Mouse (Mus musculus): Measurements from ENCODE around the gene Taf1b. TPM values are rescaled to one million over a fixed set of nuclear protein-coding genes. Genes with fewer than 3 reads are reported as not detected.

Taf1b gene
- total and polyA plus RNA-seq, 3 experiments: 26.4 to 28.1 TPM; not detected in 1

GRCm38 (mm10) chr12:24473221-24473620, 24.9 kb upstream of the Taf1b start:
- H3K27ac ChIP-seq (ENCODE audit: control insufficient read depth, low read depth, low read length): no peak overlapping the region
- H3K36me3 ChIP-seq (ENCODE audit: control insufficient read depth in 1 of 2, insufficient read depth in 2 of 2, low read length in 2 of 2): no peaks in the 10 kb centered on the region
- peaks cover 0 to 2% of the 10 kb centered on the region in 2 experiments; a peak in 1 of 4 replicates for H3K27me3 ChIP-seq (ENCODE audit: control insufficient read depth in 1 of 2, insufficient read depth in 2 of 2, low read length in 2 of 2)
- TF ChIP-seq UBTF (IDR thresholded peaks at IDR 0.05; ENCODE audit: borderline replicate concordance, insufficient read depth, low read depth, low read length) (no peak), NELFE (IDR thresholded peaks at IDR 0.05; ENCODE audit: low read depth, low read length) (no peak), TCF12 (IDR thresholded peaks at IDR 0.05; ENCODE audit: low read depth, low read length) (no peak), POLR2AphosphoS5 (IDR thresholded peaks at IDR 0.05; ENCODE audit: borderline replicate concordance, low read depth, low read length) (no peak), ZMIZ1 (IDR thresholded peaks at IDR 0.05; ENCODE audit: low read depth, low read length) (no peak), HCFC1 (IDR thresholded peaks at IDR 0.05; ENCODE audit: low read depth, low read length) (no peak), USF1 (IDR thresholded peaks at IDR 0.05; ENCODE audit: low read depth, low read length) (no peak), ZC3H11A (IDR thresholded peaks at IDR 0.05; ENCODE audit: low read depth, low read length) (no peak), ZNF384 (IDR thresholded peaks at IDR 0.05; ENCODE audit: low read depth, low read length) (no peak), CHD2 (IDR thresholded peaks at IDR 0.05; ENCODE audit: low read length) (no peak), TAL1 (IDR thresholded peaks at IDR 0.05; ENCODE audit: low read length) (no peak), ELF1 (IDR thresholded peaks at IDR 0.05; ENCODE audit: low read depth, low read length) (no peak), GABPA (IDR thresholded peaks at IDR 0.05; ENCODE audit: low read depth, low read length) (no peak), RCOR1 (IDR thresholded peaks at IDR 0.05; ENCODE audit: low read depth, low read length) (no peak), BHLHE40 (IDR thresholded peaks at IDR 0.05; ENCODE audit: borderline replicate concordance, low read depth, low read length) (no peak), MAX (IDR thresholded peaks at IDR 0.05; ENCODE audit: low read length) (no peak), SIN3A (IDR thresholded peaks at IDR 0.05; ENCODE audit: low read length) (no peak), MEF2A (IDR thresholded peaks at IDR 0.05; ENCODE audit: extremely low read depth, insufficient replicate concordance, low read depth, low read length, poor library complexity, severe bottlenecking) (no peak), CTCF (IDR thresholded peaks at IDR 0.05 in 2 of 3, conservative IDR thresholded peaks at IDR 0.05 in 1 of 3; ENCODE audit: control insufficient read depth in 1 of 3, insufficient read depth in 1 of 3, low read depth in 2 of 3, low read length in 3 of 3, poor library complexity in 1 of 3, severe bottlenecking in 1 of 3) (no peak), POLR2A (IDR thresholded peaks at IDR 0.05; ENCODE audit: control insufficient read depth in 1 of 2, insufficient read depth in 1 of 2, low read depth in 1 of 2, low read length in 2 of 2, poor library complexity in 1 of 2) (no peak)
- no peaks in the 10 kb centered on the region for H3K4me1 ChIP-seq (ENCODE audit: control insufficient read depth in 1 of 2, insufficient read depth in 2 of 2, low read length in 2 of 2)
- H3K9ac ChIP-seq (ENCODE audit: control insufficient read depth, low read depth, low read length, poor library complexity, severe bottlenecking): no peak overlapping the region
- DNase-seq (ENCODE audit: low read depth, low spot score): no peak
- H3K4me3 ChIP-seq (ENCODE audit: control insufficient read depth in 1 of 2, insufficient read depth in 1 of 2, low read depth in 2 of 2, low read length in 2 of 2): no peak overlapping the region
- H3K79me2 ChIP-seq (ENCODE audit: control insufficient read depth, insufficient read depth, low read length, poor library complexity): no peaks in the 10 kb centered on the region
- no peaks in the 10 kb centered on the region for H3K9me3 ChIP-seq (replicated peaks; ENCODE audit: insufficient read depth, low read length)

- Histone ChIP-seq H3K36me3 (ENCODE audit: control insufficient read depth in 1 of 2, insufficient read depth in 2 of 2, low read length in 2 of 2) (no peaks in the 10 kb centered on the region), H3K9me3 (replicated peaks; ENCODE audit: insufficient read depth, low read length) (no peaks in the 10 kb centered on the region), H3K79me2 (ENCODE audit: control insufficient read depth, insufficient read depth, low read length, poor library complexity) (no peaks in the 10 kb centered on the region), H3K27me3 (ENCODE audit: control insufficient read depth in 1 of 2, insufficient read depth in 2 of 2, low read length in 2 of 2) (no peaks in the 10 kb centered on the region; a peak in 2 of 4 replicates), H3K9ac (ENCODE audit: control insufficient read depth, low read depth, low read length, poor library complexity, severe bottlenecking) (no peak overlapping the region), H3K4me1 (ENCODE audit: control insufficient read depth in 1 of 2, insufficient read depth in 2 of 2, low read length in 2 of 2) (no peaks in the 10 kb centered on the region), H3K27ac (ENCODE audit: control insufficient read depth, low read depth, low read length) (no peak overlapping the region), H3K4me3 (ENCODE audit: control insufficient read depth in 1 of 2, insufficient read depth in 1 of 2, low read depth in 2 of 2, low read length in 2 of 2) (no peak overlapping the region)
- TF ChIP-seq MXI1 (IDR thresholded peaks at IDR 0.05; ENCODE audit: low read depth, low read length) (no peak), BHLHE40 (IDR thresholded peaks at IDR 0.05; ENCODE audit: borderline replicate concordance, low read depth, low read length) (no peak), RAD21 (IDR thresholded peaks at IDR 0.05; ENCODE audit: low read depth, low read length) (no peak), CTCF (IDR thresholded peaks at IDR 0.05 in 2 of 3, conservative IDR thresholded peaks at IDR 0.05 in 1 of 3; ENCODE audit: control insufficient read depth in 1 of 3, insufficient read depth in 1 of 3, low read depth in 2 of 3, low read length in 3 of 3, poor library complexity in 1 of 3, severe bottlenecking in 1 of 3) (peak in 1 of 3 experiments; percentile 30; a peak in 2 of 6 replicates), TBP (IDR thresholded peaks at IDR 0.05; ENCODE audit: low read depth, low read length) (no peak), UBTF (IDR thresholded peaks at IDR 0.05; ENCODE audit: borderline replicate concordance, insufficient read depth, low read depth, low read length) (no peak), HCFC1 (IDR thresholded peaks at IDR 0.05; ENCODE audit: low read depth, low read length) (no peak)
- peak; percentile 27 for DNase-seq (ENCODE audit: low read depth, low spot score)
Measured at GRCm38 (mm10) chr12:24484930-24485329, 13.2 kb upstream of the Taf1b start.
